Mouse (Mus musculus): ENCODE measurements around the gene Cdkal1.

Gene Cdkal1

DNA sequence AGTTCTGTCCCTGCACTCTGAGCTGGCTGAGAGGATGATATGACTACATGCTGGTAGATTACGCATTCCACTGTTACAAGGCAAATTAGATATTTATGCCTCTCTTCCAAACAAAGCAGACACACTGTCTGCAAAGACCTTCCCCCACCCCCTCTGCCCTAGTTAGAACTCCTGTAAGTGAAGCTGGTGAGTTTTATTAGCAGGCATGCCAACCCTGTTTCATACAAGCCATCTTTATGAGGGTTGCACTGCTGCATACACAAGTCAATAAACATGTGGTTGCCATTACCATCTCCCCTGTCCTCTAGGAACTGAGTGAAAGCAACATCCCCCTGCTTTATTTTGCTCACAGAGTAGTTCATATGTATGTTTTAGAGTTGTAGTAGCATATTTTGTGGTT is 447.9 kb downstream of the Cdkal1 start:
- DNase-seq (ENCODE audit: low spot score in 2 of 2), result no peak

DNA sequence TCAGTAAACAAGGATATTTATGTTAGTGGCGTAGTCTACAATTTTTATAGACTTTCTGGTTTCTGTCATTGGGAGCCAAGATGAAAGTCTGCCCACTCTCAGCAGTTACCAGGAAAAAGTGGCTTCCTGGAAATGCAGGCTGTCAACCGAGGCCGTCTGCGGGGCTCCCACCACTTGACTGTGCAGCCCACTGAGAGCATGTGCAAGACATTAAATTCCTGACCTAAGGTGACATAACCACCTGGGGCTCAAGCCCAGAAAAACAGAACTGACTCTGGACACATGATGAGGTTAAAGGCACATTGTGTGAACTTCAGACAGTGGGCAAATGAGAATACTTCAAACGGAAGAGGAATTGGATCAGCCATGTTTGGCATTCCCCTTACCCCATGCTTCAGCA is 450.2 kb downstream of the Cdkal1 start:
- no peak for DNase-seq (ENCODE audit: low spot score in 2 of 2)

DNA sequence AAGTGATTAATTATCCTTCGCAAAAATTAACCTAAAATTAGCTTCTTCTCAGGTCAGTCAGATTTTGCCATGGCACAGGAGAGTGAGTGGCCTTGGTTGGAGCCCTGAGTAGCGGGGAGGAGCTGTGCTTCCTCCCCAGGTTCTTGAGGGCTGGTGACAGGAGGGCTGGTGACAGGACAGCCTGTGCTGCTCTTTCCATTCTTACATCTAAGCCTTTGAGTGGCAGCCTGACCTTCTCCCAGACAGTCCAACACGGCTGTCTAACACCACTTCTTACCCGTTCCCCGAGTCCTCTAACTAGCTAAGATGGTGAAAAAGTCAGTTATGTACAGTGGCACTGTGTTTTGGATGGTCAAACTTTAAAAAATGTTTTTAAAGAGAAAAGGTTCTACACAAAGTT is 452.3 kb downstream of the Cdkal1 start:
- no peak for DNase-seq (ENCODE audit: low spot score in 2 of 2)

DNA sequence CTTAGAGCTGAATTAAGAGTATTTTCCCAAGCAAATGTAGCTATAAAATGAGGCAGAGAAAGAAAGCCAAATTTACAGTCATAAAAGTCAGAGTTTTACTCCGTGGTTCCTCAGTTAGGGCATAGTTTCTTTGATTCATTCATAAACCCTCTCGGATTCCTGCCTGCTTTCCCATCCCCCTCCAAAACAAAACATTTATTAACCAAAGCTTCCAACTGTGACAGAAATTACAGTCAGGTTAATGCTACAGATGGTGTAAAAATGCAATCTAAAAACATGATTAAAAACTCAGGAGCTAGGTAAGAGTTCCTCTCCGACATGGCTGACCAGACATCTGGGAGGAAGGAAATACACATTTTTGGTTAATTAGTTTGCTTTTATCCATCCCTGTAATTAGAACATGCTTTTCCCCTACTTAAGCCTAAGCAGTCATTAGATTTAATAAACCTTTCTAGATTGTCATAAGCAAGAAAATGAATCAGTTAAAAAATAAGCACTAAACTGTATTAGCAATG is 452.9 kb downstream of the Cdkal1 start:
- DNase-seq (ENCODE audit: low spot score in 2 of 2), result no peak

DNA sequence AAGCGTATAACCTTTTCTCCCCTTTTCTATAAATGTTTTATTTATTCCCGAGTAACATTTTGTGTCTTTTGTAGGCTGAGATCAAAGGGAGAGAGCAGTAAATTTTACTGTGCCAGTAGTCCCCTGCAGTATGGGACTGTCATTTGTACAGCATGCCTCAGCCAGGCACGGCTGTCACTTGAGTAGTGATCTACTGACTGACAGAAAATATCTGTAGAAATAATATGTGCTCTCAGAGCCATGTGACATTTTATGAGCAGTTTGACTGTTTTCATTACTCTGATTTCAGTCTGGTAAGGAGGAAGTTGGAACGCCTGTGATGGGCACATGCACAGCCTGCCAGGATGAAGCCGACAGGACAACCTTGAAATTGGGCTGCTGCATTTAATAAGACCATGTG is 455.6 kb downstream of the Cdkal1 start:
- DNase-seq (ENCODE audit: low spot score in 2 of 2), result no peak

DNA sequence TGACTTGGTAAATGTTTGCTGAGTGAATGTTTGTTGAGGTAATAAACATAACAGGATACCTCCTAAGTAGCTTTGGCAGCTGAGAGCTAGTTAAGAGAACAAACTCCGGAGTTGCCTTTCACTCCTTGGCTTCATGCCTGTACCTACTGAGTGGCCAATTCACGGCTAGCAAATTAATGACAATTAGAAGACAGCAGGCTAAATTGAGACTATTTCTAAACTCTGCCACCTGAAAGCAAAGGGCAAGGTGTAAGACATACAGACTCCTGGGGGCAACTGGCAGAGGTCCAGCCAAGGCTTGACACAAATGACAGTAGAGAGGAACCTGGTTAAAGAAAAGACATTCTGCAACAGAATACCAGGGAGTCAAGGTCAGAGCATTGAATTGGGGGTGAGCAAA is 457.0 kb downstream of the Cdkal1 start:
- DNase-seq (ENCODE audit: low spot score in 2 of 2), result no peak

DNA sequence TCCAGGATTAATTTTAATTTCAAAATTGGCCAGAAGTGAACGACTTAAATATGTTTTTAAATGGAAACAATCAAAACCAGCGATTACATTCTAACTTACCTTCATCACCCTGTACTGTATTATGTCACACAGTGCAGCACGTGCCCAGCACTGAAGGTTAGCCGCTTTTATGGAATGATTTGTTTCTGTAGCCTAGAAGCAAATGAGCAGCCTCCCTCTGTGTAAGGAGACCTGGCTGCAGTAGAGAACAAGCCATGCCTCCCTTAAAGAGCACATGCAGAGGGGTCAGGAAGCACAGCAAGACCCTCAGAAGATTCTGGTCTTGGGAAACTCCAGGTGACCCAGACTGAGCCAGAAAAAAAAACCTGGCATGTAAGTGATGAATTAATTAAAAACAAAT is 459.8 kb downstream of the Cdkal1 start:
- DNase-seq (ENCODE audit: low spot score in 2 of 2), result no peak

DNA sequence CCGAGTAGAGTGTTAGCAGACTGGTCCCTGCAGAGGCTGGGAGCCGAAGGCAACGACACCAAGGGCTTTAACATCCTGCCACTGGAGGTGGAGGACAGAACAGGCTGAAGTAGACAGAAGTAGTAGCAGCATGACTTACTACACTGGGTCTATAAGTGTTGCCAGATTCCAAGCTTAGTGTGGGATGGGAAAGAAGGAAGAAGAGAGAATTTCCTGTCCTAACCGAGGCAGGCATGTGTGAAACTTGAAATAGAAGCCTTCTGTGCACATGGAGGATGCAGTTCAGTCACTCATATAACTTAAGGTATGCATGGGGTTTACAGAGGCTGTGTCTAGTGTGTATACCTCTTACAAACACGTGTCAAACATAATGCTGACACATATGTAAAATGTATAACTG is 465.4 kb downstream of the Cdkal1 start:
- no peak for DNase-seq (ENCODE audit: low spot score in 2 of 2)

DNA sequence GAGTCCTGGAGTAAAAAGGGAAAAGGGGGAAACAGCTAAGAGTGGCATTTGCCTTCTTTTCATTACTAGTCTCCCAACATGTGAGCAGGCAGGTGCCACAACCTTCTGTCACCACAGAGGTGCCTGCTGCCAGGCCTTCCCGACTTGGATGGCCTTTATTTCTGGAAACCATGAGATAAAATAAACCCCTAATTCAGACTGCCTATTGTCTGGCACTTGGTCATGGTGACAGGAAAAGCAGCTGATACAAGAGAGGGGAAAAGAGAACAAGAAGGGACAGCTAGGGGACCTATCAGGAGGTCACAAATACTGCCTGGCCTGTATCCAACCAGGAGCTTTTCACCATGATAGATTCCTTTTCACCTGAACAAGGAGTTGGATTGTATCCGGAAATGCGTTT is 466.6 kb downstream of the Cdkal1 start:
- no peak for DNase-seq (ENCODE audit: low spot score in 2 of 2)

DNA sequence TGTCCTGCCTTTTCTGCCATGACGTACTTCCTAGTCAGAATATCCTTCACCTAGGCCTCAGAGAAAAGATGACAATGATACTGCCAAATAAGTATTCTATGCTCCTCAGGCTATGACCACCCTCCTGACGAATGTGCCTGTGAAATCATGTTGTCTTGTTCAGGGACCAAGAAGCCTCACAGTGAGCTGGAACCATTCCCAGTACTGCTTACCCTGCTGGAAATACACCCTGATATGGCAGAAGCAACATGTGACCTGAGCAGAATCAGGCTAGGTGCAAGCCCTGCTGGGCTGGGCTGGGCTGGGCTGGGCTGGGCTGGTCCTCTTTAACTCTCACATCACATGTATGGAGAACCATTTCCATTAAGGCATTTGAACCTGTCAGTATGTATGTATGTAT is 477.9 kb downstream of the Cdkal1 start:
- no peak for DNase-seq (ENCODE audit: low spot score in 2 of 2)

DNA sequence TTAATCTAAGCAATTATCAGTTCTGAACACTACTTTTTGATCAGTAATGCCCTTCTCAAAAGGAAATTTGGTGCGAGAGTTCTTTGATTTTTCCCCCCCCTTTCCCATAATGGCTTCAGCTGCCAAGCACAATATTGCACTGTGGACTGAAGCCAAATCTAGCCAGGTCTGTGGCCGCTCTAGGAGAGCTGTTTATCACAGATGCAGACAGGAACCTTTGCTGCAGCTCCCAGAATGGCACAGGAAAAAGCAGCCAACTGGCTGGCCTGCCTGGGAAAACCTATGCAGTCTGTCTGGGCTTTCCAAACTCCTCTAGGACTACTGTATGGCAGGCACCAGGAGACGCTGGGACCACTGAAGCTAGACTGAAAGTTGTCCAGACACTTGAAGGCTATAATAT is 483.6 kb downstream of the Cdkal1 start:
- no peak for DNase-seq (ENCODE audit: low spot score in 2 of 2)

DNA sequence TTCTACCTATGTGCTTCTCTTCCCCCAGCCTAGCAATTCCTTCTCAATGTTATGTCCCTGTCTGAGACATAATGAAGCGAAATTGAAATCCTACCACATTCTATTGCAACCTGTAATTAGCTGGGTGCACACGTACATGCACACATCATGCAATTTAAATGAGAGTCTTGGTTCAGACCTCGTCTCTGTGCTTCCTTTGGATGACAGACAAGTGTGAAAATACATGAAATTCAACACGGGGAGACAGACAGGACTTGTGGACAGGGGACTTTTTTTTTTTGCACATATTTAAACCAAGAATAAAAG is 484.1 kb downstream of the Cdkal1 start:
- DNase-seq (ENCODE audit: low spot score in 2 of 2), result no peak

DNA sequence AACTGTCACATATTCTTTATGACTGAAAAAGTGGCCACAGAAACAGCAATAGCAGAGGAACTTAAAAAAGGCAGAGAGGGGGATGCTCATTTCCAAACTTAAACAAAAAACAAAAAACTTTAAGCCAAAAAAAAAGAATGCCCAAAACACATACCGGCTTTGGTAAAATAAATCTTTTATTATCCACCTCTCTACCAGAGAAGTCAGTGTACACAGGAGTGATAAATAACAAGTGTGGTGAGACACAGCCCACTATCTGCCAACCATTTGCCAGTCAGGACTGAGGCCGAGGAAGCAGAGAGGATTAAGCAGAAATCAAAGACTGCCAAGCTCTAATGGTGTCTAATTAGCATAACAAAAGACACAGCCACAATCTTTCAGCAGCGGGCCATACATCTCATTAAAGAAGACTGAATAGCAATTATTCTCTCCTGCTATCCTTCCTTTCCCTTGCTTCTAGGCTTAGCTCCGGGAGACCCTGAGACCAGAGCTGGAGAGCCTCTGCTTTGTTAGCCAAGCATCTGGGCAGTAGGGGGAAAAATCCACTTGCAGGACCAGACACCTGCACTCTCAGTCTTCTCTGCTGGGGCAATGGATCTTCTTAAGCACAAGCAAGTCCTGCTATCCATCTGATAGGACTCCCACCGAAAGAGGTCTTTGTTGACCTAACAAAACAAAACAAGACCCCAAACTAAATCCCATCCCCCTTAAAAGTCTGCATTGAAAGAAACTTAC is 484.6 kb downstream of the Cdkal1 start:
- no peak for DNase-seq (ENCODE audit: low spot score in 2 of 2)

DNA sequence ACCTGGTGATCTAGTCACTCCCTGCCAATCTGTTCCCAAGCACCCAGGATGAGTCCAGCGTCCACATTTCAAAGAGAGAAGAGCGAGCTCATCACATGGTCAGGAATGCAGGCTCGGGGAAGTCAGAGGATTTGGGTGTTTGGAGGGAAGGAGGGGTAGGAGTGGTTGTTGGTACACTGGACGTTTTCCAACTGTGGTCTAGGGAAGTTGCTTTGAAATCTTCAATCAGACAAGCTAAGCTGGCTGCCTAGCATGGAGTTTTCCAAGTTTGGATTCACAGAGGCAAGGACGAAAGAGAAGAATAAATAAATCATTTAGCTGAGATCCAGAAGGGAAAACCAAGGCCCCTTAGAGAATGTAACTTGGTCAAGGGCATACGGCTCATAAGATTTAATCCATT is 486.7 kb downstream of the Cdkal1 start:
- no peak for DNase-seq (ENCODE audit: low spot score in 2 of 2)

DNA sequence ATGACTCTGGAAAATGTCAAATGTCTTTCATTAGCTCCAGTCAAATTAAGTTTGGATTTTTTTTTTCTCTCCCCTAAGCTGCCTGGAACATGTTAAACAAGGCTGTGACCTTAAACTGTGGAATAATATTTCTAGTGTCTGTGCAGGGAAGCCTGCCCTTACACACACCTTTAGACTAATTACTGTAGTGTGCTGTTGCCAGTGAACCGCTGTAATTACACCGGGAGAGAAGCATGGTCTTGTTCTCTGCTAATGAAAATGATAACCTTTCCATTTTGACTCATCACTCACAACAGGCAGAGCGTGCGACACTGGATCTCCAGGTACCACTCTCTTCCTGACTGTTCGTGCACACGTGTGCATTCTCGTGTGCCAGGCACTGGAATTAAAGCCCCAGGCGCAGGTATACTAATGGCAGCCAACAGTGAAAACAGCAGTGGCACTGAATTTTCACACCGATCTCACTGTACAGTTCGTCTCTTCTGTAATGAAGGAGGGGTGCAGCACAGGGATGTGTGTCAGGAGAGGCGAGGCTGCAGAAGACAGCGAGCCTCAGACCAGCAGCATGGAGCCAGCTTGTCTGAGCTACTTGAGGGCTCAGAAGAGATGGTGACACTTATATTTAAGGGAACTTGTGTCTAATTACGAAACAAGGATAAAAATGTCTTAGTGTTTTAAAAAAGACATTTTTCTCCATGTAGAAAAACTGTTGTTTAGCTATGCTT is 490.4 kb downstream of the Cdkal1 start:
- DNase-seq (ENCODE audit: low spot score in 2 of 2), result no peak

DNA sequence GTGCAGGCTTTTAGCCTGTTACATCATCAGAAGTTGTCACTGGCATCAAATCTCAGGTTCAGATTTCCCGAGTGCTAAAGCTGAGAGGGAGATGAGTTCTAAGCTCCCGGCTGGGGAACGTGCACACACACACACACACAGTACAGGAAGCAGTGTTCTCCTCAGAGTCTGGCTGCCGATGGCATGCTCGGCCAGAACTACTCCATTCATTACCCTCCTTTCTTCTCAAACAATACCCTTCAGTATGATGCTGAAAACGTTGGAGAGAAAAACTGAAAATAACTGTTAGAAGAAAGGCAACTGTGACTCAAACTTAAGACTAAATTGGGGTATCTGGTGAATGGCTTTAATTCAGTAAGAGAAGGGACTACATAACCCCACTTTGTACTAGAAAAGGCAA is 491.5 kb downstream of the Cdkal1 start:
- DNase-seq (ENCODE audit: low spot score in 2 of 2), result no peak

DNA sequence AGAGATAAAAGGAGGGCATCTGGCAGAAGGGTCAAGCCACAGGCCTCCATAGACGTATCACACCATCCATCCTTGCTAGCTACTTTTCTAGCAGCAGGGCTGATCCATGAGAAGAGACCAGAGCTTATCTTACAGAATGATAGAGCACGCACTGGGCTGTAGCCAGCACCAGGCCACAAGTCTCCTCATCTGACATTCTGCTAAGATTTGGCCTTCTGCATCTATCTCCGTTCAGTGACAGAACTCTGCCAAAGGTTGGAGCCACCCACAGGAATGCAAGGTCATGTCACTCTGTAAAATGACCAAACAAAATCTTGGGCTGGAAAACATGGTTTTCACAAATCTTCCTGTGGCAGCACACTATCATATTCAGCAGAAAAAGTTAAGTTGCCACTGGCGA is 493.6 kb downstream of the Cdkal1 start:
- DNase-seq (ENCODE audit: low spot score in 2 of 2), result no peak

DNA sequence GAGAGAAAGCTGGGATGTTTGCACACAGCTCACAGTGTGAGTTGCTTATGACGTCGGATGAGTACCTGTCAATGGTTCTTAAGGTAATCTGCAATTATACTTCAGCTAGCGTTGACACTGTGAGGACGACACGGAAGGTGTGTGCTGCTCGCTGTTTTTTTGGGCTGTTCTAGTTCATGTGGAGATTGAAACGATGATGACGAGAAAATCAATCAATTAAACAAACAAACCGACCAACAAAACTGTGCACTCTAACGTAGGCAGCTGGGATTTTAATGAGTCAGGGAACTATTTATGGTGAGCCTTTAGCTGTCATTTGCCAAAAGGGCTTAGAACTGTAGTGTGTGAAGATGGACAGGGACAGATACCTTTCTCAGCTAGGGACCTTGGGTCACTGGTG is 494.6 kb downstream of the Cdkal1 start:
- DNase-seq (ENCODE audit: low spot score in 2 of 2), result no peak

DNA sequence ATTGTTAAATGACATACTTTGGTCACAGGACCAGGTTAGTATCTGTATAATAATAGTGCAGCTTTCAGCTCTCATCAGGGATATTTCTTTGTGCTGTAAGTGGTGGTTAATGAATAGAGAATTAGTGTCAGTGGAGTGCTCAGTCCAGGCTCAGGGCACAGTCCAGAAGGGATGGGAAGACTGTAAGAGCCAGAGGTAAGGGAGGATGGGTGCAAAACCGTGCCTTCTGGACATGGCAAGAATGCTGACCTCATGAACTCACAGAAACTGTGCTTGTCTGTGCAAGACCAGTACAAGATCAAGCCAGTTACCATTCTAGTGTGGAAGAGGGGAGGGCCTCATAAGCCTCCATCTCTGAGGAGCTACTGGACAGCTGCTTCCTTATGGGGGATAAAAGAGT is 496.1 kb downstream of the Cdkal1 start:
- DNase-seq (ENCODE audit: low spot score in 2 of 2), result no peak

DNA sequence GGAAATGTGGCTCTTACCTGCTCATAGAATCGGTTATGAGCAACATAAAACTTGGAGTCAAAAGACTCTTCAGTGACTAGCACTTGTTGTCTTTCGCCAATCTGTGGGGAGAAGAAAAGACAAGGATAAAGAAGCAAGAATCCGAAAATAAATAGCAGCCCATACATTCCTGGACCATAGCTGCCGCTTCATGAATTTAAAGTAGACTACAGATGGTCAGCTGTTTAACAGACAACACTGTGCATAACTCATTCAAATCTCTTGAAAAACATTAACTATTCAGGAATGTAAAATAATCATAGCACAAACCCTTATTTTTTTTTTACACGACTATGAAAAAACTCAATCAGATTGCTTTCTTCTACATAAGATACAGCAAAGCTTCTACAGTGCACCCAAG is 498.0 kb downstream of the Cdkal1 start:
- DNase-seq (ENCODE audit: low spot score in 2 of 2), result no peak

DNA sequence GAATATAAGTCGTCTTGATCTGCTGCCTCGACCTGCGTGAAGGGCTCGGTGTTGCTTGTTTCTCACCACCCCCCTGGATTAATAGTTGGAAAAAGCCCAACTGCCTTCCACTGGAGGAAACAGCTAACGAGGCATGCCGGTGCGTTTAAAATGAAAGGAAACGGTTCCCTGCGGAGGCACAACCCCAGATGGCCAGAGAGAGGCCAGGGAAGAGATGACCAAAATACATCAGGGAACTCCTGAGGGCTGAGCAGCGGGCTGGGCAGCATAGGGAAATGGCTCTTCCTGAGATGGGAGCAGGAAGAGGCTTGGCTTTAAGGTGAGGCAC is 499.4 kb downstream of the Cdkal1 start:
- DNase-seq (ENCODE audit: low spot score in 2 of 2), result no peak

DNA sequence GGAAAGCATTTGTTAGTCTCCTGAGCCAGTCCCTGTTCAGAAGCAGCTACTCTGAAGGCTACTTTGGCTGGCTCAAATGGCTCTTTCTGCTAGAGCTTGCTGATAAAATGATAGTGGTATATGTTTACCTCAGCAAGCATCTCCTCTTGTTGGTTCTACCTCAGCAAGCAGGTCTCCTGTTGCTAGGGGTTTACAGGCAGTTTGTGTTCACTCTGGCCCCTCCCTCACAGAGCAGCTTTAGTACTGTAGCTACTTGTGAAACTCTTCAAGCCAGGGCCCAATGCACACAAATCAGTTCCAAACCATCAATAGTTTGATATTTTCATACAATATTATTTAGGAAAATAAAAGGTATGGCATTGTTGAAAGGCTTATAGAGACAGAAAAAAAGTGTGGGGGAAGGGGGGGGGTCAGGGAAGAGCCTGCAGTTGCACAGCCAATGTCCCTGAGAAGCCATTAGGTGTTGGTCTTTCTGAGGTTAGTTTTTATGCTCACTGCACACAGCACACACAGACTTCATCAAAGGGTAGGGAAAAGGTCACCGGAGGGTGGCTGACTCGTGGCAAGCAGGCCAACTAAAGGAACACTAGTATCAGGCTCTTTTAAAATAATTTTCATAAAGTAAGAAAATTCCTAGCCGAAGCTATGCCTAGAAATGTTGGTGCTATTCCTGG is 499.9 kb downstream of the Cdkal1 start:
- no peak for DNase-seq (ENCODE audit: low spot score in 2 of 2)

DNA sequence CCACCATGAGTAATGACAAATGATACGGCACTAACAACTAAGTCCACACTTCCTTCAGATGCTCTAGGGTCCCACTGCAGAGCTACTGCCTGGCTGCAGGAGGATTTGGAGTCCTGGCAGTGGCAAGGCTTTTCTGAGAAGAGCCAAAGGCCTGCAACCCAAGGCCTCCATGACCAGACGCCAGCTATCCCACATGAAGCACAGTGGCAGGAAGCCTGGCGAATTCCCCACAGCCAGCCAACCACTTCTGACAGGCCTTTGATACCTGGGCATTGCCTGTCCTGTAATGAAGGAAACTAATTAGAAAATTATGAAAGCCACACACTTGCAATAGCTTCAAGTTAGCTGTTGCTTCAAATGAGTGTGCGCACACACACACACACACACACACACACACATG is 500.5 kb downstream of the Cdkal1 start:
- DNase-seq (ENCODE audit: low spot score in 2 of 2), result no peak

Measured in frontal cortex, postnatal 14 days (tissue).